Mouse (Mus musculus) cerebellum, adult 2 months (tissue): ENCODE data around the gene Ptger3. TPM values are rescaled to one million over a fixed set of nuclear protein-coding genes. Genes with fewer than 3 reads are reported as not detected.

Experiments used
- DNase-seq, 2 experiments: peaks; one replicate each; pipeline ENCODE4 v3.0.0; 2021
- H3K27ac ChIP-seq: fragments of 200-500 bp; 2 replicates; pipeline ENCODE4 v1.5.1; 2012; ENCODE audit warnings: low read length, control low read depth, inconsistent platforms; ENCODE audit not compliant: insufficient read depth
- H3K27me3 ChIP-seq: fragments of 200-500 bp; 2 replicates; pipeline ENCODE4 v1.6.1; 2012; ENCODE audit warnings: inconsistent platforms, mild to moderate bottlenecking, low read length, moderate library complexity; ENCODE audit not compliant: control insufficient read depth, insufficient read depth
- H3K4me1 ChIP-seq: fragments of 200-500 bp; 2 replicates; pipeline ENCODE4 v1.6.1; 2011; ENCODE audit warnings: low read length; ENCODE audit not compliant: control insufficient read depth, insufficient read depth
- H3K4me3 ChIP-seq: fragments of 200-500 bp; replicated peaks from 2 replicates; pipeline ENCODE3; 2011; ENCODE audit warnings: mild to moderate bottlenecking, low read depth, low read length, control low read depth; ENCODE audit not compliant: insufficient read depth
- CTCF ChIP-seq: fragments of 200-500 bp; IDR thresholded peaks from 2 replicates; pipeline ENCODE4 v1.5.1; 2011; ENCODE audit warnings: low read depth, mild to moderate bottlenecking, control low read depth, low read length, moderate library complexity, borderline replicate concordance; ENCODE audit not compliant: insufficient read depth
- POLR2A ChIP-seq: fragments of 200-500 bp; IDR thresholded peaks from 2 replicates; pipeline ENCODE4 v1.6.1; 2011; ENCODE audit warnings: low read length, control low read depth, borderline replicate concordance; ENCODE audit not compliant: insufficient read depth
- WGBS: fragments of 180-500 bp; shearing (Covaris S2); methylation state at CpG from one replicate; pipeline ENCODE4 v1.1.7; 2018; 5-methylcytosine and 5-hydroxymethylcytosine counted together
- polyA plus RNA-seq: library from polyadenylated mRNA; depleted of rRNA; stranded (reverse); fragments of >200 nt; gene quantifications from 2 replicates; pipeline ENCODE4 v1.2.3, GENCODE M21; 2012; rRNA removed

Ptger3 gene
- polyA plus RNA-seq, 1 experiment = 0.34 TPM

GRCm38 (mm10) chr3:157637341-157637740, 70.6 kb downstream of the Ptger3 start:
- Histone ChIP-seq H3K27me3 (no peaks in the 10 kb centered on the region), H3K27ac (no peak overlapping the region), H3K4me3 (no peak overlapping the region), H3K4me1 (no peaks in the 10 kb centered on the region)
- 50% methylated on average over 2 of the region's 2 CpGs for WGBS
- TF ChIP-seq CTCF (no peak), POLR2A (no peak)
- no peak for DNase-seq

- H3K27me3 ChIP-seq = no peaks in the 10 kb centered on the region
- H3K27ac ChIP-seq = no peak overlapping the region
- TF ChIP-seq POLR2A = no peak
- TF ChIP-seq CTCF = no peak
- no peak overlapping the region for H3K4me3 ChIP-seq
- WGBS = 79% methylated on average over 4 of the region's 4 CpGs
- no peak for DNase-seq
- H3K4me1 ChIP-seq = no peaks in the 10 kb centered on the region
Observed at GRCm38 (mm10) chr3:157641634-157642033, 74.9 kb downstream of the Ptger3 start.

GRCm38 (mm10) chr3:157661622-157662021, 94.9 kb downstream of the Ptger3 start:
- no peaks in the 10 kb centered on the region for H3K27me3 ChIP-seq
- H3K27ac ChIP-seq = no peak overlapping the region
- no peaks in the 10 kb centered on the region for H3K4me1 ChIP-seq
- no peak for DNase-seq
- 77% methylated on average over 7 of the region's 7 CpGs for WGBS
- TF ChIP-seq POLR2A (no peak), CTCF (no peak)
- no peak overlapping the region for H3K4me3 ChIP-seq

DNA sequence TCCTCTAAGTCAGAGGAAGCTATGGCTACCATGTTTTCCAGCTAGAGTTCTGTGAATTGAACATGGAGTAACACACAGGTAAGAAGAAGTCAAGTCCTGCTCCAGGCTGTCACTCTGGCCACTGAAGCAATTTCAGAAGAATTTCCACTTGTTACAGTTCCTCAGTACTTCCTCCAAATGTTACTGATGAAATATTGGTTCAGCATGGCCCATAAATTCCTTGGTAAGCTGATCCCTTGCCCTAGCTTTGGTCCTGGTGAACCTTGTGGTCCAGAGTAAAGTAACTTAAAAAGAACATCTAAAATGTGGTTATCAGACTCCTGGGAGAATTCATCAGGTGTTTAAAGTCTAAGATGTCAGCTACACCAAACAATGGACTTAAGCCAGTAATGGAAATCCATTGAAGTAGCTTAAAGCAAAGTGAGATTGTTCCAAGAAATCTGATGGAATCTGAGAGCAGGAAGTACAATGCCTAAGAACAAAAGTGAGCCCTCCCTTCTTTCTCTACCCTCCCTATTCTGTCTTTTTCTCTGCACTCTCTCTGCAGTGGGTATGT, 97.9 kb downstream of the Ptger3 start:
- Histone ChIP-seq H3K27me3 (no peaks in the 10 kb centered on the region), H3K27ac (no peak overlapping the region), H3K4me1 (no peaks in the 10 kb centered on the region), H3K4me3 (no peak overlapping the region)
- DNase-seq = no peak
- no peak for TF ChIP-seq CTCF
- TF ChIP-seq POLR2A = no peak

- no peak overlapping the region for H3K27ac ChIP-seq
- no peak for DNase-seq
- 36% methylated on average over 1 of the region's 1 CpGs for WGBS
- H3K4me1 ChIP-seq = no peaks in the 10 kb centered on the region
- no peaks in the 10 kb centered on the region for H3K27me3 ChIP-seq
- no peak overlapping the region for H3K4me3 ChIP-seq
- TF ChIP-seq POLR2A (no peak), CTCF (no peak)
Observed at GRCm38 (mm10) chr3:157665471-157665870, 98.8 kb downstream of the Ptger3 start.

- WGBS = 55% methylated on average over 2 of the region's 2 CpGs
- H3K4me3 ChIP-seq = no peak overlapping the region
- no peak for DNase-seq
- no peaks in the 10 kb centered on the region for H3K4me1 ChIP-seq
- no peak overlapping the region for H3K27ac ChIP-seq
- TF ChIP-seq POLR2A (no peak), CTCF (no peak)
- no peaks in the 10 kb centered on the region for H3K27me3 ChIP-seq
Observed at GRCm38 (mm10) chr3:157666142-157666541, 99.5 kb downstream of the Ptger3 start.

GRCm38 (mm10) chr3:157686105-157686504, 119.4 kb downstream of the Ptger3 start:
- no peak for DNase-seq
- WGBS = 81% methylated on average over 3 of the region's 3 CpGs
- no peak overlapping the region for H3K27ac ChIP-seq
- H3K4me3 ChIP-seq = no peak overlapping the region
- H3K4me1 ChIP-seq = no peaks in the 10 kb centered on the region
- TF ChIP-seq CTCF (no peak), POLR2A (no peak)
- H3K27me3 ChIP-seq = no peaks in the 10 kb centered on the region; the same call in 1 of the 2 replicates

GRCm38 (mm10) chr3:157688419-157689162, 121.9 kb downstream of the Ptger3 start:
- 67% methylated on average over 6 of the region's 6 CpGs for WGBS
- DNase-seq = no peak
- H3K4me3 ChIP-seq = no peak overlapping the region
- H3K4me1 ChIP-seq = no peaks in the 10 kb centered on the region
- no peak for TF ChIP-seq CTCF
- no peak for TF ChIP-seq POLR2A
- no peaks in the 10 kb centered on the region for H3K27me3 ChIP-seq
- H3K27ac ChIP-seq = no peak overlapping the region

Other genes with a start within 250 kb of the Ptger3 start
- gene Zranb2, start 32.7 kb upstream of the Ptger3 start, polyA plus RNA-seq = 149 and 159 TPM in 2 replicates